Mouse (Mus musculus): ENCODE data around the gene Kcnj14.

GRCm38 (mm10) chr7:45800001-45800400, 24.6 kb downstream of the Kcnj14 start:
- TF ChIP-seq CTCF (conservative IDR thresholded peaks at IDR 0.05; ENCODE audit: low read length) = no peak
- TF ChIP-seq POU5F1 (IDR thresholded peaks at IDR 0.05; ENCODE audit: borderline replicate concordance, low read length) = no peak
- no peak for TF ChIP-seq NANOG (IDR thresholded peaks at IDR 0.05; ENCODE audit: borderline replicate concordance, low read length)

All from E14TG2a.4 (cell line).